Mouse (Mus musculus) neural tube, embryonic 14.5 days (tissue): ENCODE data around the gene Dctn5. TPM values are rescaled to one million over a fixed set of nuclear protein-coding genes. Genes with fewer than 3 reads are reported as not detected.
A peak's percentile ranks its signal among the peaks of the same experiment; 100 is the strongest.
"Not testable (repeated sequence)": the region's sequence is repeated elsewhere in the genome, so short reads cannot be mapped to it uniquely, and the experiment has no call there.

ENCODE experiments used
- ATAC-seq: fragments of 200-750 bp; cut with Nextera tagmentation; 2 replicates; pipeline ENCODE4 v1.8.0; 2017; ENCODE audit warnings: low read depth, mild to moderate bottlenecking, moderate TSS enrichment, moderate library complexity
- H3K27ac ChIP-seq: fragments of 300-500 bp; sonication (generic); 2 replicates; pipeline ENCODE4 v1.5.1; 2014; ENCODE audit warnings: low read depth, mild to moderate bottlenecking, control low read depth, low read length, moderate library complexity, mixed read lengths
- H3K27me3 ChIP-seq: fragments of 300-500 bp; sonication (generic); 2 replicates; pipeline ENCODE4 v1.6.1; 2014; ENCODE audit warnings: low read length; ENCODE audit not compliant: control insufficient read depth, insufficient read depth
- H3K36me3 ChIP-seq: fragments of 300-500 bp; sonication (generic); 2 replicates; pipeline ENCODE4 v1.6.1; 2014; ENCODE audit warnings: low read length, mixed read lengths; ENCODE audit not compliant: control insufficient read depth, insufficient read depth
- H3K4me1 ChIP-seq: fragments of 300-500 bp; sonication (generic); 2 replicates; pipeline ENCODE4 v1.6.1; 2014; ENCODE audit warnings: low read length; ENCODE audit not compliant: control insufficient read depth, insufficient read depth
- H3K4me2 ChIP-seq: fragments of 300-500 bp; sonication (generic); 2 replicates; pipeline ENCODE4 v1.6.1; 2014; ENCODE audit warnings: mild to moderate bottlenecking, low read depth, low read length, control low read depth
- H3K4me3 ChIP-seq: fragments of 300-500 bp; sonication (generic); 2 replicates; pipeline ENCODE4 v1.5.1; 2014; ENCODE audit warnings: low read depth, low read length, control low read depth, mixed read lengths
- H3K9ac ChIP-seq: fragments of 300-500 bp; sonication (generic); replicated peaks from 2 replicates; pipeline ENCODE4 v1.6.1; 2014; ENCODE audit warnings: low read depth, mild to moderate bottlenecking, control low read depth, low read length, mixed read lengths
- H3K9me3 ChIP-seq: fragments of 300-500 bp; sonication (generic); 2 replicates; pipeline ENCODE4 v1.6.1; 2016; ENCODE audit warnings: low read length; ENCODE audit not compliant: control insufficient read depth
- WGBS: fragments of 180-500 bp; shearing (Covaris S2); extraction: QIAGEN DNeasy Blood & Tissue Kit; methylation state at CpG from one replicate; pipeline ENCODE4 v1.1.7; 2014; 5-methylcytosine and 5-hydroxymethylcytosine counted together
- polyA plus RNA-seq: library from polyadenylated mRNA; unstranded; fragments of >200 nt; fragmentation: Nextera tagmentation; extraction: Ambion mirVana; gene quantifications from 2 replicates; pipeline ENCODE4 v1.2.1, GENCODE M21; 2014

Dctn5 gene
- polyA plus RNA-seq: 162 TPM in 2 replicates

- under 1% methylated on average over 54 of the region's 54 CpGs for WGBS
- H3K4me3 ChIP-seq: peak within 1 kb of the TSS; percentile 85
- H3K27ac ChIP-seq: peak within 1 kb of the TSS; percentile 70
- no peaks in the 10 kb centered on the region for H3K27me3 ChIP-seq
- H3K9ac ChIP-seq: peak within 1 kb of the TSS; percentile 73
- ATAC-seq: peak; percentile 99
- H3K9me3 ChIP-seq: no peaks in the 10 kb centered on the region
- peaks cover 11% of the 10 kb centered on the region for H3K4me1 ChIP-seq
- peaks cover 10% of the 10 kb centered on the region for H3K36me3 ChIP-seq
- peak within 1 kb of the TSS; percentile 92 for H3K4me2 ChIP-seq
Observed at GRCm38 (mm10) chr7:122132497-122133337, at the start of gene Dctn5, which contains the start of gene Palb2. Dctn5 (plus strand) TSS chr7:122133041. Palb2 (minus strand) TSS chr7:122132985.

- 92% methylated on average over 11 of the region's 11 CpGs for WGBS
- Histone ChIP-seq H3K27me3 (no peaks in the 10 kb centered on the region), H3K9me3 (no peaks in the 10 kb centered on the region), H3K4me3 (no peak overlapping the region), H3K36me3 (peaks cover 47% of the 10 kb centered on the region), H3K27ac (no peak overlapping the region), H3K4me1 (no peaks in the 10 kb centered on the region), H3K4me2 (no peak overlapping the region), H3K9ac (no peak overlapping the region)
- no peak for ATAC-seq
Observed at GRCm38 (mm10) chr7:122087195-122087982, 45.5 kb upstream of the Dctn5 start.

- Histone ChIP-seq H3K27me3 (no peaks in the 10 kb centered on the region), H3K4me3 (no peak overlapping the region), H3K27ac (no peak overlapping the region), H3K9me3 (no peaks in the 10 kb centered on the region), H3K4me2 (no peak overlapping the region), H3K4me1 (no peaks in the 10 kb centered on the region), H3K9ac (no peak overlapping the region), H3K36me3 (peaks cover 51% of the 10 kb centered on the region)
- no peak for ATAC-seq
- WGBS: 95% methylated on average over 2 of the region's 2 CpGs
Observed at GRCm38 (mm10) chr7:122094564-122095330, 38.1 kb upstream of the Dctn5 start.

- no peak overlapping the region for H3K4me2 ChIP-seq
- peaks cover 6% of the 10 kb centered on the region for H3K4me1 ChIP-seq
- H3K27ac ChIP-seq: no peak overlapping the region
- H3K36me3 ChIP-seq: peaks cover 31% of the 10 kb centered on the region
- no peak overlapping the region for H3K4me3 ChIP-seq
- H3K9me3 ChIP-seq: no peaks in the 10 kb centered on the region
- WGBS: 95% methylated on average over 3 of the region's 3 CpGs
- ATAC-seq: no peak
- no peaks in the 10 kb centered on the region for H3K27me3 ChIP-seq
- H3K9ac ChIP-seq: no peak overlapping the region
Observed at GRCm38 (mm10) chr7:122098009-122098408, 34.8 kb upstream of the Dctn5 start.

- Histone ChIP-seq H3K9me3 (no peaks in the 10 kb centered on the region), H3K36me3 (peaks cover 29% of the 10 kb centered on the region), H3K27ac (no peak overlapping the region), H3K27me3 (no peaks in the 10 kb centered on the region), H3K4me3 (no peak overlapping the region), H3K4me2 (no peak overlapping the region), H3K9ac (no peak overlapping the region), H3K4me1 (peaks cover 6% of the 10 kb centered on the region)
- WGBS: 72% methylated on average over 4 of the region's 4 CpGs
- ATAC-seq: no peak
Observed at GRCm38 (mm10) chr7:122099222-122099621, 33.6 kb upstream of the Dctn5 start.

GRCm38 (mm10) chr7:122101014-122101746, 31.7 kb upstream of the Dctn5 start:
- ATAC-seq: peak; percentile 79
- peak overlapping the region; percentile 82 for H3K9ac ChIP-seq
- H3K9me3 ChIP-seq, H3K4me1 ChIP-seq, H3K27me3 ChIP-seq: not testable (repeated sequence)
- H3K4me3 ChIP-seq: peak overlapping the region; percentile 71
- WGBS: 8% methylated on average over 25 of the region's 28 CpGs
- peak overlapping the region; percentile 64 for H3K4me2 ChIP-seq
- H3K27ac ChIP-seq: peak overlapping the region; percentile 39; the same call in 1 of the 2 replicates
- peaks cover 10% of the 10 kb centered on the region for H3K36me3 ChIP-seq

GRCm38 (mm10) chr7:122101747-122102244, 31.0 kb upstream of the Dctn5 start, which contains the start of gene Ndufab1:
Ndufab1 (minus strand) TSS chr7:122101886.
- Histone ChIP-seq H3K4me3 (peak within 1 kb of the TSS; percentile 71), H3K4me1 (peaks cover 6% of the 10 kb centered on the region), H3K9ac (peak within 1 kb of the TSS; percentile 82), H3K4me2 (peak within 1 kb of the TSS; percentile 64), H3K27ac (peak within 1 kb of the TSS; percentile 39; the same call in 1 of the 2 replicates), H3K36me3 (peaks cover 6% of the 10 kb centered on the region; the same call in 1 of the 2 replicates), H3K9me3 (no peaks in the 10 kb centered on the region), H3K27me3 (no peaks in the 10 kb centered on the region)
- WGBS: under 1% methylated on average over 36 of the region's 43 CpGs
- ATAC-seq: peak; percentile 99

- Histone ChIP-seq H3K27ac (no peak overlapping the region), H3K36me3 (peaks cover 3% of the 10 kb centered on the region; the same call in 1 of the 2 replicates), H3K9ac (no peak overlapping the region), H3K4me2 (no peak overlapping the region), H3K4me1 (no peaks in the 10 kb centered on the region), H3K27me3 (no peaks in the 10 kb centered on the region), H3K4me3 (no peak overlapping the region), H3K9me3 (no peaks in the 10 kb centered on the region)
- WGBS: 93% methylated on average over 6 of the region's 6 CpGs
- no peak for ATAC-seq
Observed at GRCm38 (mm10) chr7:122108206-122108605, 24.6 kb upstream of the Dctn5 start.
